ENCODE assay signal across 20 mouse cellular contexts in the genomic region with DNA sequence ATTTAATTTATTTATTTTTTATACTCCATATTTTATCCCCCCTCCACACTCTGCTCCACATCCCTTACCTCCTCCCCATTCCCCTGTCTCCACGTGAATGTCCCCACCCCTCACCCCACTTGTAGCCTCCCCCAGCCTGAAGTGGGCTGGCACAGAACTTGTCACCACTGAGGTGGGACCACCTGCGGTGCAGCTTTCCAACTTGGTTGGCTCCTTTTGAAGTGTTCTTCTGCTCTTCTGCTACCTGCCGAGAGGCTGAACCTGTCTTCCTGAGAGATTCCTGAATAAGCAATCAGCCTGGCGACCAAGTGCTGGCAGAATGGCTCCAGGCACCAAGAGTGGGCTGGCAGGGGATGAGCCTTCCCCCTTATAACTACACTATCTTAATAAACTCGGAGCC. TPM values are rescaled to one million over a fixed set of nuclear protein-coding genes. Genes with fewer than 3 reads are reported as not detected.
DNase-seq lines count a peak whose midpoint lies in the region; ATAC-seq and TF ChIP-seq lines count a peak whose summit lies in the region.
"Had no signal": no experiment of that assay in that cellular context is flagged by ENCODE, and none has a peak within 500 bp of the region (broad histone marks: within the 10 kb centered on the region; RNA-seq: fewer than 3 reads in every experiment).

No protein-coding gene starts in this region.

- DNase-seq in heart, adult 8-10 months (ENCODE audit: low spot score): no peak
- DNase-seq in heart, postnatal 10 days: no peak
- peak; percentile 87 for DNase-seq in ES-CJ7 (ENCODE audit: low read depth, low spot score)
- no peak for DNase-seq in spleen, adult 12 weeks (ENCODE audit: low spot score)
- DNase-seq in kidney, postnatal 36 days: no peak
- DNase-seq: adrenal gland, adult 8-10 months; adrenal gland, postnatal 36 days; cerebellum, adult 2 months; cerebellum, postnatal 10 days; gastrocnemius, postnatal 36 days; heart, adult 11 months; kidney, adult 11 months; kidney, adult 9 months had no signal

- intact Hi-C loops in heart, postnatal 10 days (cut with DNase I): no loop called here

- no peaks in the 10 kb centered on the region for H3K36me3 ChIP-seq in heart, embryonic 12.5 days
- H3K36me3 ChIP-seq in heart, embryonic 16.5 days (ENCODE audit: control insufficient read depth, insufficient read depth): no peaks in the 10 kb centered on the region
- H3K36me3 ChIP-seq in E14TG2a.4 (ENCODE audit: insufficient read depth, low read length): no peaks in the 10 kb centered on the region
- H3K36me3 ChIP-seq: forebrain, embryonic 15.5 days; hindbrain, embryonic 12.5 days had no signal

- TF ChIP-seq CTCF in E14TG2a.4 (conservative IDR thresholded peaks at IDR 0.05; ENCODE audit: low read length): no peak

- ATAC-seq in heart, embryonic 12.5 days (ENCODE audit: insufficient number of reproducible peaks, low FRiP score): no peak
- no peak for ATAC-seq in heart, embryonic 16.5 days (replicated peaks; ENCODE audit: extremely low read depth, insufficient read depth, low FRiP score)
- ATAC-seq: forebrain, embryonic 15.5 days; hindbrain, postnatal 0 days; Patski had no signal

- H3K27me3 ChIP-seq in heart, embryonic 12.5 days (replicated peaks): no peaks in the 10 kb centered on the region
- H3K27me3 ChIP-seq in heart, embryonic 16.5 days (ENCODE audit: control insufficient read depth, insufficient read depth, low read length): no peaks in the 10 kb centered on the region
- H3K27me3 ChIP-seq in E14TG2a.4 (ENCODE audit: insufficient read depth, low read length): no peaks in the 10 kb centered on the region
- H3K27me3 ChIP-seq: forebrain, embryonic 15.5 days; hindbrain, embryonic 12.5 days had no signal

- WGBS in heart, embryonic 12.5 days: 53% methylated on average over 5 of the region's 5 CpGs
- WGBS in heart, embryonic 16.5 days: 49% methylated on average over 5 of the region's 5 CpGs

- no peak overlapping the region for H3K27ac ChIP-seq in heart, embryonic 12.5 days (ENCODE audit: poor library complexity, severe bottlenecking)
- H3K27ac ChIP-seq in heart, embryonic 16.5 days (ENCODE audit: low read length): no peak overlapping the region
- H3K27ac ChIP-seq: forebrain, embryonic 15.5 days; hindbrain, embryonic 12.5 days; hindbrain, postnatal 0 days had no signal

- H3K4me2 ChIP-seq in heart, embryonic 12.5 days: peak overlapping the region; percentile 48
- peak overlapping the region; percentile 46 for H3K4me2 ChIP-seq in heart, embryonic 16.5 days (ENCODE audit: low read depth, low read length)
- H3K4me2 ChIP-seq: forebrain, embryonic 15.5 days had no signal

- no peaks in the 10 kb centered on the region for H3K9me3 ChIP-seq in heart, embryonic 12.5 days (replicated peaks)
- H3K9me3 ChIP-seq in heart, embryonic 16.5 days (replicated peaks; ENCODE audit: control insufficient read depth, low read length): no peaks in the 10 kb centered on the region
- H3K9me3 ChIP-seq in E14TG2a.4 (ENCODE audit: low read length): no peaks in the 10 kb centered on the region
- H3K9me3 ChIP-seq: forebrain, embryonic 15.5 days had no signal

- 0 out of 2 replicates have a peak overlapping the region, but pooled peaks have one; percentile 7 for H3K4me3 ChIP-seq in heart, embryonic 12.5 days
- H3K4me3 ChIP-seq in heart, embryonic 16.5 days (ENCODE audit: low read length): no peak overlapping the region
- H3K4me3 ChIP-seq in E14TG2a.4 (replicated peaks; ENCODE audit: low read length): peak overlapping the region; percentile 75
- H3K4me3 ChIP-seq: forebrain, embryonic 15.5 days; hindbrain, embryonic 12.5 days had no signal

- no peak overlapping the region for H3K9ac ChIP-seq in heart, embryonic 12.5 days
- H3K9ac ChIP-seq in heart, embryonic 16.5 days (ENCODE audit: low read length): no peak overlapping the region
- H3K9ac ChIP-seq: forebrain, embryonic 15.5 days; hindbrain, embryonic 12.5 days had no signal

- no peaks in the 10 kb centered on the region for H3K4me1 ChIP-seq in heart, embryonic 12.5 days (replicated peaks)
- no peaks in the 10 kb centered on the region for H3K4me1 ChIP-seq in heart, embryonic 16.5 days (ENCODE audit: control insufficient read depth, insufficient read depth, low read length)
- H3K4me1 ChIP-seq in E14TG2a.4 (replicated peaks; ENCODE audit: low read depth, low read length): peaks cover 23% of the 10 kb centered on the region
- H3K4me1 ChIP-seq: forebrain, embryonic 15.5 days; hindbrain, embryonic 12.5 days had no signal

RNA-seq across cellular contexts. Expression of gene Pon2, which starts 35.8 kb away (rescaled TPM):
- polyA plus RNA-seq in heart, embryonic 12.5 days (2016; fragmentation: Nextera tagmentation; extraction: Ambion mirVana): 38.5 and 39.9 TPM in 2 replicates
- 10 to 100 TPM; 15.2 to 19.9 (median 18.5) TPM for total RNA-seq in heart, adult 8-10 months (2022)
- polyA plus RNA-seq in heart, embryonic 16.5 days (2015; fragmentation: Nextera tagmentation; extraction: Ambion mirVana): 48.7 and 53.8 TPM in 2 replicates
- total RNA-seq in heart, postnatal 10 days (2021): 10 to 100 TPM; 26.7 to 27.3 TPM

RNA-seq across cellular contexts. Expression of gene Asb4, which starts 49.2 kb away (rescaled TPM):
- 50.5 and 52.7 TPM in 2 replicates for polyA plus RNA-seq in heart, embryonic 12.5 days (2016; fragmentation: Nextera tagmentation; extraction: Ambion mirVana)
- total RNA-seq in heart, adult 8-10 months (2022): 1 to 10 TPM; 4.6 to 7.3 (median 5.6) TPM
- 26.5 TPM in 2 replicates for polyA plus RNA-seq in heart, embryonic 16.5 days (2015; fragmentation: Nextera tagmentation; extraction: Ambion mirVana)
- total RNA-seq in heart, postnatal 10 days (2021): 10 to 100 TPM in 1 of 2 experiments, 1 to 10 TPM in 1; 6.5 to 11.9 TPM
- polyA plus RNA-seq: Patski had no signal
